Mouse (Mus musculus): ENCODE data around the gene Tcirg1.

Tcirg1 gene

DNA sequence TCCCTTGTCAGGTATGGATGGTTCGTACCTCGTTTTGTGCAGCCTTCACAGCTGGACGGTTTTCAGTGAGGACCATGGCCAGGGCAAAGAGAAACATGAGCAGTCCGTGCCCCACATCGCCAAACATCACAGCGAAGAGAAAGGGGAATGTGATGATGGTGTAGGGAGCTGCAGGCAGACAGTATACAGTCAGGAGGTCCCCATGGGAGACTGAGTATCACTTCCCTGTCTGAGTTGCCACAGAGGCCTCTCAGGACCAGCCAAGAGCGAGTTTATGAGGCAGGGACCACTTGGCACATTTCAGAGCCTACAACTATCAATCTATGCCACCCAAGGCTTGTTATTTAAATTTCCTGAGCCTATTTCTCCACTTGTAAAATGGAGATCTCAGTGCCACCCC is 8.0 kb downstream of the Tcirg1 start:
- in situ Hi-C loops (cut with MboI, MseI), result no loop called here

DNA sequence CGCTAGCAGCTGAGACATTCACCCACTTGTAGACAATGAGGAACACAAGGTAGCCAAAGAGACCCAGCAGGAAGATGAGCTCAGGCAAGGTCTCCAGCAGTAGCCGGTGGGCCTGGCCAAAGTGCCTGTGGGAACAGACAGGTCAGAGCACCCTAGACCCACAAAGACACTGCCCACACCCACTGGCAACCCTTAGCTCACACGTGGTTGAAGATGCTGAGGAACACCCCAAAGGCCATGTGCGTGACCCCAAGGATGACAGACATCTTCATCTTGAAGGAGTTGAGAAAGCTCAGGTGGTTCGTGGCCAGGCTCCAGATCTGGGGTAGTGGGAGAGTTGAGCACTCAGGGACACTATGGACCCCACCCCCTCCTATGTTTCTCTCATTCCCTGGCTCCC is 9.4 kb downstream of the Tcirg1 start:
- in situ Hi-C loops (cut with MboI, MseI), result no loop called here

DNA sequence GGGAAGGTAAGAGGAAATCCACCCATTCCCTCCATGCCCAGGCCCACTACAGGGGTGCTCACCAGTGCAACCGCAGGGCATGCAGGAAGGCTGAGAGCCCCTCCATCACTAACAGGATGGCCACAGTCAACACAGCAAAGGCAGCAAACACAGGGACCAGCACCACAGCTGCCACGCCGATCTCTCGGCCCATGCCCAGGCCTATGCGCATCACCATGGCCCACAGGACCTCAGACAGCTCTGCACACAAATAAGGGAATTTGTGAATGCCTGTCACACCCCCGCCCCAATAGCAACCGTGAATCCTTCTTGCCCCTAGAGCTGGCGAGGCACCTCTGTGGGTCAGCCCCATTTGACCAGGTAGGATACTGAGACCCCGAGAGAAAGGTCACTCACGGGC is 10.7 kb downstream of the Tcirg1 start:
- in situ Hi-C loops (cut with MboI, MseI), result no loop called here

DNA sequence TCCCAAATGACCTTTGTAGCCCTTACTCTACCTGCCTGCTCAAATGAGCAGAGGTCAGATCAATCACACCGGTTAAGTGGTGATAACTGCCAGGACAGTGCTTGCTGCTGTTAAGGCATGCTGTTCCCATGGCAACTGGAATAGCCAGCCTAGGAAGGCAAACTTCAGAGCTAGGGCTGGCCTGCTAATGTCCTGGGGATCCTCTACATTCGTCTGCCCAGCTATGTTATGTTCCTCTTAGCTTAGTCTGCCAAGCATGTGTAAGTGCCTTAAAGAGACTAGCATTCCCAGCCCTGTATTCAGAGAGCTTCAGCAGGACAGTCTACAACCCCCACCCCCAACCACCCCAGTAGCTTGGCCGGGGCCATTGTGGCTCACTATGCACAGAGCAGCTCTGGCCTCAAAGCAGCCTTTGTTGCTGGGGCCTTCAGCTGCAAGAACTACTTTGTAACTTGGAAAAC is 11.7 kb downstream of the Tcirg1 start:
- in situ Hi-C loops (cut with MboI, MseI), result no loop called here

DNA sequence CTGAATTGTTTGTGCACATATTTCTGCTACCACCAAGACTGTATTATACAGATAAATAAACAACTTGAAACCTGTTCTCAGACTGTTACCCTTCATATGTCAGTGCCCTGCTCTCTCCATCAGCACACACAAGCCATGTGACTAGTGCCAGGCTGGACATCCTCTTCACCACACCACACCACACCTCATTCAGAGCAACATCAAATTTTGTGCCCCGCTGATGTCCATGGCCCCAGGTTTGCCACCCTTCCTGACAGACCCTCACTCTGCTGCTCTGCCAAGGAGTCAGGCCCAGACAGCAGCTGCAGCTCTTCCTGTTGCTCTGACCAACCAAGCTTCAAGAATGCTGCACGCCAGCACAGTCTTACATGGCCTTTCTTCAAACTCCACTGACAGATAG is 12.6 kb downstream of the Tcirg1 start:
- in situ Hi-C loops (cut with MboI, MseI), result no loop called here

DNA sequence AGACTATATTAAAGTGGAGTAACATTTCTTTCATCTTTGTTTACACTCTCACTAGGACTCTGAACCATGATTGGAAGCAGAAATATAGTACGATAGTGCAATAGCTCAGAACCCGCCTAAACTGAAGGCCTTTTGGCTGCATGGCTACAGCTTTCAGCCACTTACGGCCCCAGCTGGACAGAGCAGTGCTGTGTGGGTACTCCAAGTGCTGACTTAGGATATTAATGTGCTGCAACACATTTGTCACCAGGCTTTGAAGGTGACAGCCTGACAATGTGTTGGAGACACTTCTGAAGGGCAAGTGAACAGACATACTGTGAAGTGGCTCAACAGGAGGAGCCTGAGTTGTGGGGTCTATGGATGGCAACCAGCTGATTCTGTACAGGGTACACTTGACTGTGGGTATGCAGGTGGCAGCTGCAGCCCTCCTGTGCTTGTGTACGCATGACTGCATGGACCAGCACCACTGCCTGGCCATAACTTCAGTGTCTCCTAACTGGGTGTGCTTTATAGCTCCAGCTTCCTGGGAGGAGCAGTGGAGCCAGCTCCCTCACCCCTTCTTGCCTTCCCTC is 13.3 kb downstream of the Tcirg1 start:
- in situ Hi-C loops (cut with MboI, MseI), result no loop called here

DNA sequence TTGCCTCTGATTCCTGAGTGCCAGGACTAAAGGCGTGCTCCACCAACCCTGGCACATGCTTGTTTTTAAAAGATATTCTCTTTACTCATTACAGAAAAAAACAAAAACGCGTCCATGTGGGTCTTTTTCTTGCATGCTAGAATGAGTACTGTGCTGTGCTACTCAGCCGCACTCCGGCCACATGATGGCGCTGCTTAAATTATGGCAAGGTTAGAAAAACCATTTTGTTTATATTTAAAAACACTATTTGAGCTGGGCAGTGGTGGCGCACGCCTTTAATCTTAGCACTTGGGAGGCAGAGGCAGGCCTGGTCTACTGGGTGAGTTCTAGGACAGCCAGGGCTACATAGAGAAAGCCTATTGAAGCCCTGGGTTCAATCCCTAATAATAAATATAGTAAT is 16.8 kb downstream of the Tcirg1 start:
- in situ Hi-C loops (cut with MboI, MseI), result no loop called here

DNA sequence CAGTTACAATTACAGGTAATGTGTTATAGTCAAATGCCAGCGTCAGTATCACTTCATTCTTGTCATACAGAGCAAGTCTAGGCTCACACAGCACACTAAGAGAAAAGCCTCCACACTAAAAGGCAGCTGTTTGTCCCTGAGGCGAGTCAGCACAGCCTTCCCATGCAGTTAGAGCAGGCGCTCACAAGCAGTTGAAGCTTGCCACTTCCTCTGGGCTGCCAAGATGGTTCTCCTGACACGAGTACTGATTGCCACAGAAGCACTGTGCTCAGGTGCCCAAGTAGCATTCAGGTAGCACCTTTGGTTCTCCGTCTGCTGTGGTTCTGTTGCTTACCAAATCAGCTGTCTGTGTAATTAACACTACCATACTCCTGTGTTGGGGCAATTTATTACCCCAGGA is 17.8 kb downstream of the Tcirg1 start:
- in situ Hi-C loops (cut with MboI, MseI), result no loop called here

DNA sequence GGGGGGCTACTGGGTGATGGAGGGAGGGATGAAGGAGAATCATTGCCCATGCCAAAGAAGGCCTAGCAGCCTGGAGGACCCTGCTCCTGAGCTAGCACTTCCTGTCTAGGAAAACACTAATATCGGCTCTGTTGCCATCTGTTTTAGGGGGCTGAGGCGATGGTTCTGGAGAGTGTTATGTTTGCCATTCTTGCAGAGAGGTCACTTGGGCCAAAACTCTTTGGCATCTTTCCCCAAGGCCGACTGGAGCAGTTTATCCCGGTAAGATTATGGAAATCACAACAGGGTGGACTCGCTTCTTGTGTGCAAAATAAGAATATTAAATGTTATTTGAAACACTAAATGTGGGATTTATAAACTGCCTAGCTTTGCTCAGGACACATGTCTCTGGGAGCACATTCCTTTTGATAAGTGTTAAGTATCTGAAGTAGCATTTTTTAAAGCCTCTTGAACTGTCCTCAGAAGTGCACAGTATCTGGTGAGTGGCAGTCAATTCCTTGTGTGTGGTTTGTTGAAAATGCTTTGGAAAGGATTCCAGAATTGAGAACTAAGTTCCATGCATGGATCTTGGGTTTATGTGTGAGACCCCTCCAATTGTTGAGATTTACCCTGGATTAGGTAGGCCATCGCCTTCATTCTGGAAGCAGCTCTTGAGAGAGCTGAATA is 22.5 kb downstream of the Tcirg1 start:
- in situ Hi-C loops (cut with MboI, MseI), result no loop called here

DNA sequence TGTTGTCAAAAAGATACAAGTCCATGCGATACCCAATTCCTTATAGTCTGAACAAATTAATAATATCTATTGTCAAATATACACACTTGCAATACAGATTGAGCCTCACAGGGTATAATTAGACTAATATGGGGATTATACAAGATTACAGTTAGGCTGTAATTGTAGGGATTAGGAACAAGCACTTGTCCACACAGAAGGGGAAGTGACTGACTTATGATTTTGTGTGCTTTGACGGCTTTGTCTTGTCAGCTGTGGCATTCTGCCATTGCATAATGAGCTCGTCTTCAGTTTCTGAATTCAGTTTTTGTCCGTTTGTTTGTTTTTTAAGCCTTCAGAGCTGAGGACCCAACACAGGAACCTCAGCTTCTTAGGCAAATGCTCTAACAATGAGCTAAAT is 24.7 kb downstream of the Tcirg1 start:
- in situ Hi-C loops (cut with MboI, MseI), result no loop called here

DNA sequence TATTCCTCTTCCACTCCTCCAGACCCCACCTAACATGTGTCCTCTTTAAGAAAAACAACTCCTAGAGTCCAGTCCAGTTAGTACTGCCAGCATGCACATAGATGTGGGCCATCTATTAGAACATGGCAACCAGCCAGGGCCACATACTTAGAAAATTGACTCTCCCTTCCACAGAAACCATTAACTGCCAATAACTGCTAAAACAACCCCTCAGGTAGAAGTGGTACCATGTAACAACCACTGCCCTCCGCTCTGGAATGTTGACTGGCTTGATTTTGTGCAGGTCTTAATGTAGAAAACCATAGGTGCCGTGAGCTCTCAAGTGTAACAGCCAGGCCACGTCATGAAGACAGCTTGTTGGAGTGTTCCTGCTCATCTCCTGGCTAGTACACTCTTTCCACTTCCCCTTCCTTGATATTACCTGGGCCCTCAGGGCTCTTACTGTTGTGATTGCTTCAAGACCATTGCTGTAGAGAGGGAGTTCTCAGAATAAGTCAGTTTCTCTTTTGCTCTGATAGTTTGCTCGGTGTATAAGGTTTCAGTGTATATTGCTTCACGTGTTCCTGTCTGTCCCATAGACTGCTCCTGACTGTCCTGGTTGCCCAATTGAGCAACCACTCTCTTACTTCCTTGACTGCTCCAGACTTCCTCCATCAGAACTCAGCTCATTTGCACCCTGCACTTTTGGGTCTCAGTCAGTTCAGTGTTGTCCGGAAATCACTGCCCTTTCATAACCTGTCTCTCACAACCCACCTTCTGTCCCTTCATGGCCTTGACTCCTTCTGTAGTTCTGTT is 26.7 kb downstream of the Tcirg1 start:
- in situ Hi-C loops (cut with MboI, MseI), result no loop called here

DNA sequence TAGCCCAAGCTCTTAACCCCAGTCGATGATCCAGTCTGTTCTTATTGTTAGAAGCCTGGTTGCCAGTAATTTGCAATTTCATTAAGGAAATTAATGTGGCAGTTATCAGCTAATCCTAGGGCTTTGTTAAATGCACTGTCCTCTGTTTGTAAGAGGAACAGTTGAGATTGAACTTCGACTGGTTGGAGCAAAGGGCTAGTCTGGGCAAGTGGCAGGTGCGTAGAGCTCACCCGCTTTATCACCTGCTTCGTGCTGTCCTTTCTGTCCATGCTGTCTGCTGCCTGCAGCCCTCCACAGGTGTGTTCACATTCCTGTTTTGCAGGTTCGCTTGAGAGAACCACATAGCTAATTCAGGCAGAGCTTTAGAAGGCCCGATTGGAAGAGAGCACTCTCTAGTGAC is 31.9 kb downstream of the Tcirg1 start:
- in situ Hi-C loops (cut with MboI, MseI), result no loop called here

DNA sequence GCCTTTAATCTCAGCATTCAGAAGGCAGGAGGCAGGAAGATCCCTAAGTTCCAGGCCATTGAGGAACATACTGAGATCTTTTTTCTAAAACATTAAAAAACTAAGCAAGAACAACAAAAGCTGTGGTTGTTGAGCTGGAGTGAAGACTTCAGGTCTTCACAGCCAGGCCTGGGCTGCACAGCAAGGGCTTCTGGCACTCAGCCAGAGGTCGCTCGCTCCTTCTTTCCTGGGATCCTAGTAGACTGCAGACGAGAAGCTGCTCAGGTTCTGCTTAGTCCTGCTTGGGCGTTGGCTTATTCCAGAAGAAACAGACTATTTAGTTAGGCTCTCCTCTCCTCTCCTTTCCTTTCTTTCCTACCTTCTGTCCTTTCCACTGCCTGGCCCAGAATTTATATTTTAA is 34.6 kb downstream of the Tcirg1 start:
- in situ Hi-C loops (cut with MboI, MseI), result no loop called here

DNA sequence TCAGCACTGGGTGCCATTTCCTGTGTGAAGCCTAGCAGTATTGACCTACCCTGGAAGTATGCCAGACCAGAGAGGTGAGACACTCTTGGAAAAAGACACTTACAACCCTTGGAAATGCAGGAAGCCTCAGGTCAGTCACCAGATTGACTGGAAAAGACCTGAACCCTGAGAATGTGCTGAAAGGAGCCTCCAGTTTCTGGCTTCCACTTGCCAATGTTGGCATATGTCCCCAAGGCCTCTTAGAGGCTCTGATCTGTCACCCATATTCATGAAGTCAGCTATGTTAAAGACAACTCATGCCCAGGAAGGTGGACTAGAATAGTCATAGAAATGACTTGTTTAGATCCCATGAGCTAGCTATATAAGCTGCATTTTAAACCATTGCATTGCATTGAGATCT is 35.5 kb downstream of the Tcirg1 start:
- in situ Hi-C loops (cut with MboI, MseI), result no loop called here

DNA sequence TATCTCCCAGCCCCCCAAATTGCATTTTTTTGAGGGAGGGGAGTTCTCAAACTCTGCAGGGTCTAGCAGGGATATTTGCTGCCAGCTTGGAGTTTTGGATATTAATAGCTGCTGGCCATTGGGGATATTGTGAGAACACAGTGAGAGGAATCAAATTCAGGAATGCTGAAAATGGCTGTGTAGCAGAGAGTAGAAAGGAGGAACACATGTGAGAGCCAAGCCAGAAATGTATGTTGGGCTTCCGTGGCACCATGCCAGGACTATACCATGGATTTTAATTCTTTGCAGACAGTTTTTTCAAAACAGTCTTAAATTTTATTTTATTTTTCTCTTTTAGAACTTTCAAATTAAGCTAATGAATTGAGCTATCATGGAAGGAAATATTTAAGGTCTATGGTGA is 38.6 kb downstream of the Tcirg1 start:
- in situ Hi-C loops (cut with MboI, MseI), result no loop called here

DNA sequence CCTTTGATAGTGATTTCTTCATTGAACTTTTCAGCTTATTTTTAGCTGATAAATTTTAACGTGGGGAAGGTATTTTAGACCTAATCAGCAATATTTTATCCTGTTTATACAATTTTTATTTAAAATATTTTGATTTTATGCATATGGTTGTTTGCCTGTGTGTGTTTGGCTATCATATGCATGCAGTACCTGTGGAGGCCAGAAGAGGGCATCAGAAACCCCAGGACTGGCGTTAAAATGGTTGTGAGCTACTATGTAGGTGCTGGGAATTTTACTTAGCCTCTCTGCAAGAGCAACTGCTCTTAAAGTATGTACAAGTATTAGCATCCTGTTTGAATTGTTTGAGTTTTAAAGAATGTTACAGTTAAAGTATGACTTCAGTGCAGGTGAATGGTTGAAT is 42.0 kb downstream of the Tcirg1 start:
- in situ Hi-C loops (cut with MboI, MseI), result no loop called here

DNA sequence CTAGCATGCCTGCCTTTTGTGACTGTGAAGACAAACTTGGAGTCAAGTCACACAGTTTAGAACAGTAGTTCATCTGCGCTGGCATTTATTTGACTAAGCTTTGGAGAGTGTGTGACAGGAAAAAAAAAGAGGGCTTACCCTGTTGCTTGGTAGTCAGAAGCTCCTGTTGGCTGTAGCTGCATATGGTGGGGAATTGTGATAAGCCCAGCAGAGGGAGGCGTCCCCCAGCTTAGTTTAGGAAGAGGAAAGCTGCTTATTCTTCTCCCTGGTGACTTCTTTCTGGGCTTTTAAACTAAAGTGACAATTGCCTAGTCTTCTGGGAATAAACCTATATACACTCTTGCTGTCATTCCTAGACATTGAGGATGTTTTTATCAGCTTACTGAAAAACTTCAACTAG is 44.2 kb downstream of the Tcirg1 start:
- in situ Hi-C loops (cut with MboI, MseI), result no loop called here

DNA sequence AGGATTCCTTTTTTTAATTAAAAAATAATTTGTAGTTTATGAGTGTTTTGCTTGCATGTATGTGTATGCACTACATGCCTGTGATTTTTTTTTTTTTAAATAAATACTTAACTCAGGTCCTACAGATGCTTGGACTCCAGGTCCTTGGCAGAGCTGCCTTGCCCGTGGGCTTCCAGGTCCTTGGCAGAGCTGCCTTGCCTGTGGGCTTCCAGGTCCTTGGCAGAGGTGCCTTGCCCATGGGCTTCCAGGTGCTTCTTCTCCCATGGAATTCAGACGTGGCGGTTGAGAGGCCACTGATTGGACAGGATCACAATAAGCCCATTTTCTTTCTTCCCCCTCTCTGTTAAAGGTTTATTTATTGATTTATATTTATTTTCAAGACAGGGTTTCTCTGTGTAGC is 49.7 kb downstream of the Tcirg1 start:
- in situ Hi-C loops (cut with MboI, MseI), result no loop called here

DNA sequence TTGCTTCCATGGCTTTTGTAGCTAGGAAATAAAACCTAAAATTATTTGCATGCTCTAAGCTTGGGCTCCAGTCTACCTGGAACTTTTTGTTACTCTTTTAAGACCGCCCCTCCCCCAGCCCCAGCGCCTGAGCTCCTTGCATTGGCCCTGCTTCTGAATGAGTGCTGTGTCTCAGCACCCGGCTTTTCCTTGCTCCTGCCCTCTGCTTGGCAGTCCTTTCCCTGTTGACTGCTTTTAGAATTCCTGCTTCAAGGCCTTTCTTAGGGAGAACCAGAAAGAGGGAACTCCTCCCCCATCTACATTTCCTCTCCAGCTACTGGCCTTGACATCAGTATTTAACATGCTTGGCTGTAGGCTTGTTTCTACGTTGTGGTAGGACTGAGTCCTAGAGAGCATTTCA is 51.3 kb downstream of the Tcirg1 start:
- in situ Hi-C loops (cut with MboI, MseI), result no loop called here

DNA sequence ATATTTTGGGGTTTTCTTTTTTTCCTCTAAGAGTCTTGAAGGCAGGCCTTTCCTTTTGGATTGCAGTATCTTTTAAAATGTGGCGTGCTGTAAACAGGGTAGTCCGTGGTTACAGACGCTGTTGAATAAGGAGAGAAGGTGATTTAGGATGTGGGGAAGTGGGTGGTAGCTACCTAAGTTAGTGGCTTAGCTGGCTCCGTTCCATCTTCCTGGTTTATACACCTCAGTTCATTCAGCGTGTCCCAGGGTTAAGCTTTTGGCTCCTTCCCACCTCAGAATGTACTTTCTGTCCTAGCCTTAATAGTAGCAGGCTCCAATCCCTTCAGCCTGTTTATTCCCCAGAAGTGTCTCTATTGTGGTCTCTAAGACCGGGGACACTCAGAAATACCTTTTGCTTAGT is 51.8 kb downstream of the Tcirg1 start:
- in situ Hi-C loops (cut with MboI, MseI), result no loop called here

DNA sequence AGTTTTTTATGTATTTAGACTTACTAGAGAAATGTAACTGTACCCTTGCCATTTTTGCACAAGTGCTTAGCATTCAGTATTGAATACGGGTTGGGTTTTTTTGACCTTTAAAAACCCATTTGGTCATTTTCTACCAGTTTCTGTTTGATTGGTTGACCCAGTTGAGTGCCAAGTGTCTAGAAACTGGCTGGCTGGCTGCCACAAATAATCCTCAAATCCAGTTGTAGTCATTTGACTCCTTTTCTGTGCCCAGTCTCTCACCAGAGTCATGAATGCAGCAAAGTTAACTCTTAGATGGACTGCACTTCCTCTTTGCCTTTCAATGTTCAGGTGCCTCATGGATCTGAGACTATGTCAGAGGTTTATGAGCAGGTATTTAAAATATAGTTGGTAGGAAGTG is 53.0 kb downstream of the Tcirg1 start:
- in situ Hi-C loops (cut with MboI, MseI), result no loop called here

DNA sequence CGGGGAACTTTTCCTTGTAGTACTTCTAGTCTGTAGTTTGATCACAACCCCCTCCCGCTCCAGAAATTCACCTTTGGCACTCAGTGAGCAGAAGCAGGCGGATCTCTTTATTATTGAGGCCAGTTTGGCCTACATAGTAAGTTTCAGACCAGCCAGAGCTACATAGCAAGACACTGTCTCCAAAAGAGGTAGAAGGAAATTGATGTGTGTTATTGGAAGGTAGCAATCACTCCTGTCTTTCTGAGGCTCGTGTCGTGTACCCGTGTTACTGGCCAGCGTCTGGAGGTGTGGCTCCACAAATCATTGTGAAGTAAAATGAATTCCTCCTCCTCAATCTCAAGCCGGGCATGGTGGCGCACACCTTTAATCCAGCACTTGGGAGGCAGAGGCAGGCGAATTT is 53.8 kb downstream of the Tcirg1 start:
- in situ Hi-C loops (cut with MboI, MseI), result no loop called here
